Mouse (Mus musculus) liver (tissue): Measurements from ENCODE around the gene Serf2.

Source experiments
- DNase-seq: peaks from one replicate; pipeline ENCODE4 v3.0.0-alpha.2; 2020; ENCODE audit warnings: mixed read lengths

Serf2 gene

GRCm38 (mm10) chr2:121507173-121507950 lies 58.4 kb downstream of the Serf2 start:
- DNase-seq: no peak
